Mouse (Mus musculus) hindbrain, embryonic 11.5 days (tissue): Measurements from ENCODE around the gene Gpr142. TPM values are rescaled to one million over a fixed set of nuclear protein-coding genes. Genes with fewer than 3 reads are reported as not detected.

Source experiments
- ATAC-seq: fragments of 200-750 bp; cut with Nextera tagmentation; 2 replicates; pipeline ENCODE4 v1.8.0; 2017; ENCODE audit warnings: mild to moderate bottlenecking, moderate TSS enrichment, moderate library complexity; ENCODE audit not compliant: low FRiP score
- DNase-seq: peaks from one replicate; pipeline ENCODE4 v3.0.0-alpha.2; 2015; ENCODE audit warnings: low spot score
- H3K27ac ChIP-seq: fragments of 300-500 bp; sonication (generic); 2 replicates; pipeline ENCODE4 v1.5.1; 2014; ENCODE audit warnings: mild to moderate bottlenecking, low read depth, low read length
- H3K27me3 ChIP-seq: fragments of 300-500 bp; sonication (generic); 2 replicates; pipeline ENCODE4 v1.6.1; 2014; ENCODE audit warnings: mild to moderate bottlenecking, low read length, moderate library complexity, mixed read lengths; ENCODE audit not compliant: control insufficient read depth, insufficient read depth
- H3K36me3 ChIP-seq: fragments of 300-500 bp; sonication (generic); 2 replicates; pipeline ENCODE4 v1.6.1; 2014; ENCODE audit warnings: mild to moderate bottlenecking, low read length, moderate library complexity, mixed read lengths; ENCODE audit not compliant: control insufficient read depth, insufficient read depth
- H3K4me1 ChIP-seq: fragments of 300-500 bp; sonication (generic); replicated peaks from 2 replicates; pipeline ENCODE4 v1.6.1; 2014; ENCODE audit warnings: low read length, mixed read lengths; ENCODE audit not compliant: control insufficient read depth, insufficient read depth
- H3K4me2 ChIP-seq: fragments of 300-500 bp; sonication (generic); replicated peaks from 2 replicates; pipeline ENCODE4 v1.6.1; 2014; ENCODE audit warnings: mild to moderate bottlenecking, low read depth, low read length
- H3K4me3 ChIP-seq: fragments of 300-500 bp; sonication (generic); 2 replicates; pipeline ENCODE4 v1.5.1; 2014; ENCODE audit warnings: low read depth, low read length
- H3K9ac ChIP-seq: fragments of 300-500 bp; sonication (generic); 2 replicates; pipeline ENCODE4 v1.6.1; 2014; ENCODE audit warnings: low read depth, low read length
- H3K9me3 ChIP-seq: fragments of 300-500 bp; sonication (generic); 2 replicates; pipeline ENCODE4 v1.6.1; 2016; ENCODE audit warnings: low read length; ENCODE audit not compliant: control insufficient read depth
- WGBS: fragments of 180-500 bp; shearing (Covaris S2); extraction: QIAGEN DNeasy Blood & Tissue Kit; methylation state at CpG from one replicate; pipeline ENCODE4 v1.1.7; 2014; 5-methylcytosine and 5-hydroxymethylcytosine counted together
- polyA plus RNA-seq: library from polyadenylated mRNA; unstranded; fragments of >200 nt; fragmentation: Nextera tagmentation; extraction: Ambion mirVana; gene quantifications from 2 replicates; pipeline ENCODE4 v1.2.1, GENCODE M21; 2014

Gene Gpr142
- 0.20 and 0.45 TPM in 2 replicates for polyA plus RNA-seq

DNA sequence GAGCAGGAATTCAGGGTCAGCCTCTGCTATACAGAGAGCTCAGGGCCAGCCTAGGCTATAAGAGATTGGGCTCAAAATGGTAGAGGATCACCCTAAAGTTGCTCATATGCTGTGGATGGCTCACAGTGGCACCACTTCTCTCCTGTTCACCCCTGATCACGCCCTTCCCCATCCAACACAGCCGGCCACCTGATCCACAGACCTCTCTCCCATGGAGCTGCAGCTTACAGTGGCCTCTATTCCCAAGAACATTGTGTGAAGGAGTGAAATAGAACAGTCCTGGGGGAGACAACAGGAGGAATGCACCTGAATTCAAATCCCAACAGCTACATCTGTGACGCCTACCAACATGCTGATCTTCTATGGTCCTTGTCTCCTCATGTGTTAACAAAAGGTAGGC is at the start of gene Gpr142:
Gene Gpr142, plus strand, starts transcription at position 301 of the 400 bp plus-strand sequence.
- no peak within 1 kb of the TSS for H3K4me3 ChIP-seq
- H3K4me1 ChIP-seq: peaks cover 14% of the 10 kb centered on the region
- ATAC-seq (no peak), DNase-seq (no peak)
- no peaks in the 10 kb centered on the region for H3K27me3 ChIP-seq
- H3K9ac ChIP-seq: no peak within 1 kb of the TSS
- WGBS: 94% methylated on average over 3 of the region's 3 CpGs
- no peak within 1 kb of the TSS for H3K4me2 ChIP-seq
- no peak within 1 kb of the TSS for H3K27ac ChIP-seq
- no peaks in the 10 kb centered on the region for H3K36me3 ChIP-seq
- H3K9me3 ChIP-seq: no peaks in the 10 kb centered on the region

- Histone ChIP-seq H3K9ac (peak within 1 kb of the TSS; percentile 8; the same call in 1 of the 2 replicates), H3K4me3 (peak within 1 kb of the TSS; percentile 32), H3K27me3 (peaks cover 3% of the 10 kb centered on the region; the same call in 1 of the 2 replicates), H3K36me3 (no peaks in the 10 kb centered on the region), H3K4me2 (peak within 1 kb of the TSS; percentile 44), H3K9me3 (no peaks in the 10 kb centered on the region), H3K4me1 (peaks cover 2% of the 10 kb centered on the region; the same call in 1 of the 2 replicates), H3K27ac (no peak within 1 kb of the TSS)
- peak; percentile 61 for ATAC-seq
- DNase-seq: peak; percentile 81
- 2% methylated on average over 49 of the region's 51 CpGs for WGBS
Observed at GRCm38 (mm10) chr11:114764820-114765818, 33.6 kb upstream of the Gpr142 start, which contains the start of gene Kif19a. Kif19a (plus strand) TSS chr11:114765388.

DNA sequence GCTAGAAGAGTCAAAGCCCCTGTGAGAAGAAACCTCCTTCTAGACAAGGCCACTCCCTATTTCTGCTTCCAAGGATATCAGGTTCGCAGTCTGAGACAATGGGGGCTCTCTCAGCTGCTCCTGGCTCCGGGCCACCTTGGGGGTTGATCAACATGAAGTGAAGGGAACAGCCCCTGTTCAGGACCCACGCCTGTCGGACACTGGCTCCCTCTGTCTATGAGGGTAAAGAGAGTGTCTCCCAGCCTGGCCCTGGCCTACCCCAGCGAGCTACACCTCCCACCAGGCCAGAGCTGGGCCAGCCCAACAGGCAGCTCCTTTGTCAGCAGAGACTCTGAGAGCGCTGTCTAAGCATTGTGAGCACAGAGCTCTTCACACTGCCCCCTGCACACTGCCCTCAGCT is 28.8 kb upstream of the Gpr142 start:
- Histone ChIP-seq H3K9me3 (no peaks in the 10 kb centered on the region), H3K4me1 (peaks cover 2% of the 10 kb centered on the region; the same call in 1 of the 2 replicates), H3K4me3 (no peak overlapping the region), H3K4me2 (no peak overlapping the region), H3K27ac (peak overlapping the region; percentile 7; the same call in 1 of the 2 replicates), H3K36me3 (no peaks in the 10 kb centered on the region), H3K27me3 (peaks cover 3% of the 10 kb centered on the region; the same call in 1 of the 2 replicates), H3K9ac (no peak overlapping the region)
- ATAC-seq (no peak), DNase-seq (no peak)
- 40% methylated on average over 6 of the region's 6 CpGs for WGBS

DNA sequence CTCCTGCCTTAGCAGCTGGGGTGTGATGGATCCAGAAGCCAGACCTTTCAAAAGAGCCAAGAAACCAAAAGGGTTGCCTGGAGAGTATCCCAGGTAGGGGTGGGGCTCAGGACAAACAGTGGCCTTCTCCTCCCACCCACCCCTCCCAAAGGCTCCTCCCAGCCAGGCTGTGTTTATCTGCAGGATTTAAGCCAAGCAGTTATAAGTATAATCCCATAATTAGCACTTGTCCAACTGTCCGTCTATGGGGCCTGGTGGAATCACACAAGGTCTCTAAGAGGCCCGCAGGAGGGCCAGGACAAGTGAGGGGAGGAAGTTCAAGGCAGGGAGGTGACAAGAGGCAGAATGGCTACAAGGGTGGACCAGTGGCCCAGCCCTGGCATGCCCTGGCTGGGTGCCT is 26.8 kb upstream of the Gpr142 start:
- Histone ChIP-seq H3K27ac (no peak overlapping the region), H3K4me1 (0 out of 2 replicates have a peak, but pooled peaks cover 2% of the 10 kb centered on the region), H3K27me3 (no peaks in the 10 kb centered on the region), H3K9me3 (no peaks in the 10 kb centered on the region), H3K36me3 (no peaks in the 10 kb centered on the region), H3K4me3 (no peak overlapping the region), H3K9ac (no peak overlapping the region), H3K4me2 (no peak overlapping the region)
- no peak for ATAC-seq
- DNase-seq: no peak
- 72% methylated on average over 2 of the region's 2 CpGs for WGBS

- H3K4me2 ChIP-seq: no peak overlapping the region
Observed at GRCm38 (mm10) chr11:114780076-114780475, 18.6 kb upstream of the Gpr142 start.

DNA sequence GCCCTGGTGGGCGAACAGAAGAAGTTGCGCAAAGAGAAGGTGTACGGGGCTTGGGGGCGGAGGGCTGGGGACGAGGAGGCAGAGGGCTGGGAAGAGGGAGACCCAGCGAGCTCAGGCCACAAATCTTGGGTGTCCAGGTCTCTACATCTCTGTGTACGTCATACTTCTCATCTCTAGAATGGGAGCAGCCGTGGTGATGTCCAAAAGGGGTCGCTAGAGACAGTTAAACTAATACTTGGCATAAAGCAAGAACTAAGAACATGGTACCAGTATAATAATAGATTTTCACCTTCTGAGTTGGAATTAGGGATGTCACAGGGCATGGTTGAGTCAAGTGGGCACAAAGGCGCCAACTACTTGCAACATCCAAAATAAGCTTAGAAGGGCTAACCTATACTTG is 12.8 kb upstream of the Gpr142 start:
- H3K9me3 ChIP-seq: no peaks in the 10 kb centered on the region
- peaks cover 30% of the 10 kb centered on the region for H3K27me3 ChIP-seq
- no peaks in the 10 kb centered on the region for H3K36me3 ChIP-seq
- peak overlapping the region; percentile 36 for H3K4me2 ChIP-seq
- H3K9ac ChIP-seq: peak overlapping the region; percentile 8; the same call in 1 of the 2 replicates
- WGBS: 52% methylated on average over 10 of the region's 10 CpGs
- no peak for ATAC-seq
- no peaks in the 10 kb centered on the region; the same call in 1 of the 2 replicates for H3K4me1 ChIP-seq
- DNase-seq: no peak
- no peak overlapping the region for H3K27ac ChIP-seq
- H3K4me3 ChIP-seq: no peak overlapping the region

More at GRCm38 (mm10) chr11:114780076-114780475, 18.6 kb upstream of the Gpr142 start:
- Histone ChIP-seq H3K27ac (no peak overlapping the region), H3K36me3 (no peaks in the 10 kb centered on the region), H3K9ac (no peak overlapping the region), H3K4me3 (no peak overlapping the region), H3K9me3 (no peaks in the 10 kb centered on the region), H3K27me3 (no peaks in the 10 kb centered on the region), H3K4me1 (peaks cover 4% of the 10 kb centered on the region; the same call in 1 of the 2 replicates)
- peak; percentile 39 for DNase-seq
- 0 out of 2 replicates have a peak, but pooled peaks have one; percentile 33 for ATAC-seq
- WGBS: 37% methylated on average over 9 of the region's 9 CpGs

DNA sequence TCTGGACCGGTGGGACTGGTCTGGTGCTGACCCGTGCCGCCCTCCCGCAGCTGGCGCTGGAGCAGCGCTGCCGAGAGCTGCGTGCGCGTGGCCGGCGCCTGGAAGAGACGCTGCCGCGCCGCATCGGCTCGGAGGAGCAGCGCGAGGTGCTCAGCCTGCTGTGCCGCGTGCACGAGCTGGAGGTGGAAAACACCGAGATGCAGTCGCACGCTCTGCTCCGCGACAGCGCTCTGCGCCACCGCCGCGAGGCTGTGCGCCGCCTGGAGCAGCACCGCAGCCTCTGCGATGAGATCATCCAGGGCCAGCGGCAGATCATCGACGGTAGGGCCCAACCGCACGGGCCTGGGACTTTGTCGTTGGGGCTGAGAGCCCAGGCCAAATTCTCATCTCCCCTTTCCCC is 12.4 kb upstream of the Gpr142 start:
- H3K4me1 ChIP-seq: no peaks in the 10 kb centered on the region; the same call in 1 of the 2 replicates
- 0 out of 2 replicates have a peak overlapping the region, but pooled peaks have one; percentile 11 for H3K4me3 ChIP-seq
- H3K27ac ChIP-seq: no peak overlapping the region
- peak overlapping the region; percentile 36 for H3K4me2 ChIP-seq
- WGBS: 3% methylated on average over 43 of the region's 43 CpGs
- no peaks in the 10 kb centered on the region for H3K36me3 ChIP-seq
- H3K9ac ChIP-seq: peak overlapping the region; percentile 8; the same call in 1 of the 2 replicates
- H3K9me3 ChIP-seq: no peaks in the 10 kb centered on the region
- DNase-seq (peak; percentile 64), ATAC-seq (peak; percentile 36; the same call in 1 of the 2 replicates)
- peaks cover 34% of the 10 kb centered on the region for H3K27me3 ChIP-seq

DNA sequence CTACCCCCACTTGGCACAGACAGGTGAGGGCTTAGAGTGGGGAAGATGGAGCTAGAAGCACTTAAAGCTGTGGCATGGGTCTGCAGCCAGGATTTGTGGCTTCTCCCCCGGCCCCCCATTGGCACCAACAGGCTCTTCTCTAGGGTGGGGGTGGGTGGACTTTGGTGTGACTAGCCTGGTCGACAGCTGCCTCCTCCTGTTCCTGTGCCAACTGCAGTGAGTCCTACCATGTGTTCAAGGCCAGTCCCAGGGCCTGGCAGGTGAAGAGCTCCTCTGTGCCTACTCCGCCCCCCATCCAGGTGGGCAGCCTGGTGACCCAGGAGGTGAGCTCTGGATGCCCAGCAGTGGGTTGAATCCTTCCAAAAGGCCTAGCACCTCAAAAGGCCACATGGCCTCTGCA is 11.1 kb upstream of the Gpr142 start:
- no peak for DNase-seq
- no peaks in the 10 kb centered on the region for H3K36me3 ChIP-seq
- peaks cover 4% of the 10 kb centered on the region for H3K4me1 ChIP-seq
- H3K27me3 ChIP-seq: peaks cover 44% of the 10 kb centered on the region
- 72% methylated on average over 3 of the region's 3 CpGs for WGBS
- H3K9ac ChIP-seq: no peak overlapping the region
- H3K9me3 ChIP-seq: no peaks in the 10 kb centered on the region
- H3K4me2 ChIP-seq: no peak overlapping the region
- no peak overlapping the region for H3K27ac ChIP-seq
- H3K4me3 ChIP-seq: no peak overlapping the region
- no peak for ATAC-seq
